Mouse (Mus musculus) heart, adult 11 months (tissue): Measurements from ENCODE around the gene Ppig.

Source experiments
- DNase-seq: peaks from one replicate; pipeline ENCODE4 v3.0.0; 2022

Ppig gene

DNA sequence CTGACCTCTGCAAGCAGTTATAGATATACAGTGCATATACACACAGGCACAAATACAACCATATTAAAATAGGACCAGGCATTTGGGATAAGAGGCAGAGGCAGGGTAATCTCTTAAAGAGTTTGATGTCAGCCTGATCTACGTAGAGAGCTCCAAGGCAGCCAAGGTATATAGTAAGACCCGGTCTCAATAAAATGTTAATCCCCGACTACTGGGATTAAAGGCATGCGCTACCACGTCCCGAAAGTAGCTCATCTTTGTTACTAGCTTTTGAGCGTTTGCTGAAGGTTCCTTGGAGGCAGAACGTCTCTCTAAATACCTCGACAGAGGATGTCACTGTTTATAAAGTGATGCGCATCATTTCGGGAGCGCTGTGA, at the start of gene Ppig:
Gene Ppig, plus strand, starts transcription at position 273 of the 377 bp plus-strand sequence.
- DNase-seq: no peak

DNA sequence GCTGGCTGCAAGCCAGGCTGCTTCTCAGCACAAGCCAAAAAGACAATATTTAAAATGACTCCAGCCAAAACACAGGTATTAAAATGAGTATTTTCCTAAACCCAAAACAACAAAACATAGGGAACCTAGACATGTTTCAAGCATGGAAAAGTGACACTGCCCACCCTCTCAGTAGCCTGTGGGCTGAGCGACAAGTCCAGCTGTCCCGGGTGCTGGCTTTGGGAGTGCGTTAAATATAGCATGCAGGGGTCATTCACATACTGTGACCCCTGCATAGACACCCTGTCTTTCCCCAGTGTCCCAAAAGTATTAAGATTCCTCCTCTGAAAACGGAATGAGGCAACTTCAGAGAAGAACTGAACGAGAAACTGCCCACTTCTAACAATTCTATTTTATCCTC, 48.6 kb upstream of the Ppig start:
- no peak for DNase-seq

- DNase-seq: peak; percentile 58
Observed at GRCm38 (mm10) chr2:69675266-69675665, 47.1 kb upstream of the Ppig start.

DNA sequence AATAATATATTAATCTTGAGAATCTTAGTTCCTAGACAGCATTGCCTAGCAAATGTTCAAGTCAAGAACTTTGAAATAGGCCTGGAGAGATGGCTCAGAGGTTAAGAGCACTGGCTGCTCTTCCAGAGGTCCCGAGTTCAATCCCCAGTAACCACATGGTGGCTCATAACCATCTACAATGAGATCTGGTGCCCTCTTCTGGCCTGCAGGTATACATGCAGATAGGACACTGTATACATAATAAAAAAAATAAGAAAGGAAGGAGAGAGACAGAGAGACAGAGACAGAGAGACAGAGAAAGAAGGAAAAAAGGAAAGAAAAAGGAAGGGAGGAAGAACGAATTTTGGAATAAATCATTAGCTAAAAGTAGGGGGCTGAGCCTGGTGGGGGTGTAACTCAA, 45.6 kb upstream of the Ppig start:
- DNase-seq: peak; percentile 25

DNA sequence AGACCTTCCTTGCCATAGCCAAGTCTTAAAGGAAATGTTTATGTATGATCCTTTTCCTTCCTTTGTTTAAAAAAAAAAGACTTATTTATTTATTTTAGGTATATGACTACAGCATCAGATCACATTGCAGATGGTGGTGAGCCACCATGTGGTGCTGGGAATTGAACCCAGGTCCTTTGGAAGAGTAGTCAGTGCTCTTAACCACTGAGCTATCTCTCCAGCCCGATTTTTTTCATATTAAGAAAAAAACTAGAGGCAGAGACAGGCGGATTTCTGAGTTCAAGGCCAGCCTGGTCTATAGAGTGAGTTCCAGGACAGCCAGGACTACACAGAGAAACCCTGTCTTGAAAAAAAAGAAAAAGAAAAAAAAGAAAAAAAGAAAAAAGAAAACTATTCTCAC, 45.1 kb upstream of the Ppig start:
- DNase-seq: peak; percentile 60

DNA sequence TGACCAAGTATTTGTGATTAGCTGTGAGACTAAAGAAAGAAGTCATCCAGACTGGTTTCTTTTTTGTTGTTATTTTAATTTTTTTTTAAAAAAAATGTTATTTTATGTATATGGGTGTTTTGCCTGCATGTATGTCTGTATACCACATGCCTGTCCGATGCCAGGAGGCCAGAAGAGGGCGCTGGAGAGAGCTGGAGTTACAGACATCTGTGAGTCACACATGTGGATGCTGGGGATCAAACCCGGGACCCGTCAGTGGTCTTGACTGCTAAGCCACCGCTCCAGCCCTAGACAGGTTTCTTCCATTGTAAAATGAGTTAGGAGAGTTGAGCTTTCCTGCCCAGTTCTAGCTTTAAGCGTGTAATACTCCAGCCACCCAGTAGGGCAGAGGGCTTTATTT, 42.4 kb upstream of the Ppig start:
- DNase-seq: peak; percentile 79

DNA sequence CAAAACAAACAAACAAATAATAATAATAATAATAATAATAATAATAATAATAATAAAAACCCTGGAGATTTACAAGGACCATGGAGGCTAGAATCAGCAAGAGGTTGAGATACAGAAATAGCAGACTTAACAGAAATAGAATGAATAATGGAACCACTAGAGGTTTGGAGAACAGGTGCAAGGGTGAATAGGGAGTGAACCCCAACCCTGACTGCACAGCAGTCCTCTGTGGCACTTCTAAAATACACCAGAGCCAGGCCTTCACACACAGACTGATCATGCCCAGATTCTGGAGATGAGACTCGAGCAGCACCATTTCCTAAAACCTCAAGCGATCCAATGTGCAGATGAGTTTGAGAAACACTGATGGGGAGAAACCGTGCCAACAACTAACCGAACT, 40.4 kb upstream of the Ppig start:
- DNase-seq: no peak

DNA sequence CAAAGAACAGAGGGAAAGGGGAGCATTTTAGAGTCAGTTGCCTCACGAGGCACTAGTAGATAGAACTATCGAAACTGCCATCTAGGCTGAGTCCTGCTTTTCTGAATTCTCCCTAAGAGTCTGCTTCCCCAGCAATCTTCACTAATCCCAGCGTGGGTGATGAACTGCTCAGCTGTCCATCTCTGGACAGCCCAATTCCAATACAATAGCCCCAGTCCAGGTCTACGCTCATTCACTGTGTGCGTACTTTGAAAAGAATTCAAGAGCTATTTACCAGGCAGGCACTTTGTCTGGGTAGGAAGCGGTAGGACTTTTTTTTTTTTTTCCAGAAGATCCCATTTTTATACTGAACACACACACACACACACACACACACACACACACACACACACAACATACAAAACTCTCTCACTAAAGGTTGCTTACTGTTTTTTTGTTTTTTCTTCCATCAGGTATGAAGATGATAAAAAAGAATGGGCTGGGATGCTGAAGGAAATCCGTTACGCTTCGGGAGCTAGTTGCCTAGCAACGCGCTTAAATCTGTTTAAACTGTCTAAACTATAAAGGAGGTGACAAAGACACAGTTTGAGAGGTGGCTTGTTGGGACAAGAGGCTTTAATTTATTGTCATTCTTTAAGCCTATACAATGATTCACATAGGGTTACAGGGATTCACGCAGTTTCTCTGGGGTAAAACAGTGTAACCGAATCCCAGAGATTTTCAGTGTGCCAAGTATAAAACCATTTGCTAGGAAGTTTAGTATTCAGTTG, 39.1 kb upstream of the Ppig start:
- DNase-seq: peak; percentile 54

DNA sequence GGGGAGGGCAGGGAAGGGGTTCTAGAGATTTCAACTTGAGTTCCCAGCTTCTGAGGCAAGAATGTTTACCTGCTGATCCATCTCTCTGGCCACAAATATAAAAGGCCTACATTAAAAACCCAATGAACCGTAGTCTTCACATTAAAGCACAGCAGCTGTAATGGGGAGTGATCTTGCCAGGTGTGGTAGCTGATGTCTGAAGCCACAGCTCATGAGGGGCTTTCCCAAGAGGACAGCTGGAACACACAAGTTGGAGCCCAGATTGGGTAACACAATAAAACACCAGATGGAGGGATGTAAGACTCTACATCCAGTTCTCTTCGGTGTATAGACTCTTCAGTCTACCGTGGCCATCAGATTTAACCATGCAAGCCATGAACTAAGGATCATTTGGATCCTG, 37.9 kb upstream of the Ppig start:
- DNase-seq: no peak

DNA sequence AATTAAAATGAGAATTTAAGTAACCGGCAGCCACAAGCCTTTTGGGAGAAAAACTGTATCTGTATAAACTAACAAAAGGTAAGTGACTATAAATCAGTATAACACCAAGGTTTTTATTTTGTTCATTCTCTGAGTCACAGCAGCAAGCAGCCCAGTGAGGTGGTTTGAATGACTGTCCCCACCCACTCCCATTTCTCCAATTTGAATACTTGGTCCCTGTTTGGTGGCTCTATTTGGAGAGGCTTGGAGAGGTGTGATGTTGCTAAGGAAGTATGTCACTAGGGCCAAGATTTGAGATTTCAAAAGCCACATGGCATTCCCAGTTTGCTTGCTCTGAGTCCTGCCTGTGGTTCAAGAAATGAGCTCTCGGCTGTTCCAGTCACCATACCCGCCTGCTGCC, 32.1 kb upstream of the Ppig start:
- no peak for DNase-seq

- DNase-seq: peak; percentile 71
Observed at GRCm38 (mm10) chr2:69690843-69691242, 31.5 kb upstream of the Ppig start.

- DNase-seq: peak; percentile 86
Observed at GRCm38 (mm10) chr2:69693501-69693900, 28.8 kb upstream of the Ppig start.

- peak; percentile 81 for DNase-seq
Observed at GRCm38 (mm10) chr2:69700446-69700845, 21.9 kb upstream of the Ppig start.

GRCm38 (mm10) chr2:69712171-69712570, 10.2 kb upstream of the Ppig start:
- no peak for DNase-seq

- DNase-seq: peak; percentile 99
Observed at GRCm38 (mm10) chr2:69712981-69713625, 9.2 kb upstream of the Ppig start, which contains the start of gene Fastkd1. Gene Fastkd1 (minus strand): TSS chr2:69713516.

- no peak for DNase-seq
Observed at GRCm38 (mm10) chr2:69713626-69714014, 8.7 kb upstream of the Ppig start.

- DNase-seq: no peak
Observed at GRCm38 (mm10) chr2:69714126-69714525, 8.2 kb upstream of the Ppig start.

- DNase-seq: no peak
Observed at GRCm38 (mm10) chr2:69716483-69716882, 5.9 kb upstream of the Ppig start.

DNA sequence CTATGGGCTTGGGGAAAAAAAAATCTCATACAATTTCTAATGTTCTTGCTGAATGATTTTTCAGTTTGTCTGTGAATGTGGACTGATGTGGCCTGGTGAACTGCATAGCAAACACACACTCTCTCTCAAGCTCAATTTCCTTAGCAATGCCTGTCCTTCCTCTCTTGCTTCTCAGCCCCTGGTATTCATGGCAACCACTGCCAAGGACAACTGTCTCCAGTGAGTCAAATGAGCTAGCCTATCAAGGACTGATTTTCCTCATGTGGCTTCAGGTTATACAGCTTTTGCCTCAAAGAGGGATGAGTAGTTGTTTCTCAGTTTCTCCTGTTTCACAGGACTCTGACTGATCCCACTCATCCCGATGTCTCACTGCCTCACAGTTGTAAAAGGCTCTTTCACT, 3.2 kb upstream of the Ppig start:
- DNase-seq: no peak

- peak; percentile 99 for DNase-seq
Observed at GRCm38 (mm10) chr2:69722650-69723518, 539 bp downstream of the Ppig start.

GRCm38 (mm10) chr2:69723519-69723825, 1.1 kb downstream of the Ppig start:
- DNase-seq: no peak

DNA sequence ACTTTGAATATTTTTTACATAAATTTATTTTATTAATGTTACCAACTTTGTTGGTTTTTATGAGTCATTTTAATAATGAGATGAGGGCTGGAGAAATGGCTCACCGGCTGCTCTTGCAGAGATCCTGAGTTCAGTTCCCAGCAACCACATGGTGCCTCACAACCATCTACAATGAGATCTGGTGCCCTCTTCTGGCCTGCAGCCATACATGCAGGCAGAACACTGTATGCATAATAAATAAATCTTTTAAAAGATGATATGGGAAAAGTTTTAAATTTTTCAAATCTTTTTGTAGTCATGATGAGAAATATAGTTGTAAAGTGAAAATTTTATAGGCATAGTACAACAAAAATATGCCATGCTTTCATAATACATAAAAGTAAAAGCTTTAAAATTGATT, 22.7 kb downstream of the Ppig start:
- no peak for DNase-seq

DNA sequence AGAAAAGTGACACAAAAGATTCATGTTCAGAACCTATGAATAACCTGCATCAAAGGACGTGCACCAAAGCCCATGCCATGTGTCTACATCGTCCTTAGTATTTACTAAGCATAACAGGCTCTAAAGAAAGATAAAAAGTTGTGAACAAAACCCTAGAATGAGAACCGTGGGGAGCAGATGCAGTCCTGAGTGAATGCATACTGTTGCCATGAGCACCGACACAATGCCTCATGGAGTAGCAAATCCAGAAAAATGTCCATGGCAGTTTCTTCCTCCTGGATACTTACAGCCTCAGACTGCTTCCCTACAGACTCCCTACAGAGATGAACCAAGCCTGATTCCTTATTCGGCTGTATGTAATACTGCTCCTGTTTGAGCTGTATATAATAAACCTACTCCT, 38.6 kb downstream of the Ppig start:
- no peak for DNase-seq

DNA sequence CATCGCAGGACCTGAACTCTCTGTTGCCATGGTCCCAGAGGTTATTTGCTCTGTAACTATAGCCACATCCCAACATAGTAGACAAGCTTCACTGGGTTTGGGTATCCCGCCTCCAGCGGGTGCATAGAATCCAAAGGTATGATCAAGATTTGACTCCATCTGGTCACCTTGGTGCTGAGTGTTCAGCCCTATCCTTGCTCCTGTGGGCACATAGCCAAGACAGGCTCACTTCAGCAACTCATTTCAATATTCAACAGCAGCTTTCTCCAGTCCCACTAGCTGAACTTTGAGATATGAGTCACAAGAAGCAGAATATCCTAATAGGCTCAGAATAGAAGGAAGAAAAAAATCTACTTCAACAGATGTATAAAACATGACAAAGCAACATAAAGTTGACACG, 41.0 kb downstream of the Ppig start:
- no peak for DNase-seq
